Mouse (Mus musculus) megakaryocyte, embryonic 14.5 days (primary cell): ENCODE results near the gene Pacs1.

ENCODE experiments used
- FLI1 ChIP-seq: IDR thresholded peaks from 2 replicates; pipeline ENCODE4 v1.6.1; 2012; ENCODE audit warnings: low read length, inconsistent platforms, mixed read lengths
- GATA1 ChIP-seq: IDR thresholded peaks from 3 replicates; pipeline ENCODE4 v1.6.1; 2012; ENCODE audit warnings: mixed read lengths, low read length, inconsistent platforms, borderline replicate concordance

DNA sequence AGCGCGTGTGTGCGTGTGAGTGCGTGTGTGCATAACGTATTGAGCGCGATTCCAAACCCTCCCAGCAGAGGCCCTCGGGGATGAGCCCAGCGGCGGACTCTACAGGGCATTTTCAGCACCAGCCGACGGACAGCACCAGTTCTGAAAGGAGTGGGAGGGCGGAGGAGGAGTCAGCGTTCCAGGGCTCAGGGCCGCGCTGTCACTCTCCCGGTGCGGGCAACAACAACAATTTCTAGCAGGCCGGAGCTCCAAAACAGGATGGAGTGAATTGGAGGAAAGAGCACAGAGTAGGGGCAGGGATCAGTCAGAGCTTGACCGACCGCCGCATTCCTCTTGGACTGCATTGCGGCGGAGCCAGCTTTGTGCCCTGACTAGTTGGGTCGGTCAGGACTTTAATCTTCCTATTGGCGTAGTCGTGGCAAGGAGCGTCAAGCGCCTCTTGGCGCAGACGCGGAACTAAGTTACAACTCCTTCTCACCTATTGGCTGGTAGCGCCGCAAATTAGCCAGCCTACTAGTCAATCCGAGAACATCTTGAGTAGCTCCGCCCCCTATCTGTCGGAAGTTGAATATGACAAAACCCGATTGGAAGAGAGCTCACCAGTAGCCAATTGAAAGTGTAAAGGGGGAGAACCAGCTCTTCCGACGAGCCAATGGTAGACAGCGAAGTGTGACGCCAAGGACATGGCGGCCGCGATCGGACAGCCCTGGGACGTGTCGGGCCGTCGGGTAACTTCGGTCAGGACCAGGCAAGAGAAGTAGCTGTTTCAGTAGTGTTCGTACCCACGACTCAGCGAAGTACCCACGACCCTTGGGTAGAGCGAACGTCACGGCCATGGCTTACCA lies 184.8 kb downstream of the Pacs1 start, which contains the start of gene Yif1a:
- no peak for TF ChIP-seq GATA1
- TF ChIP-seq FLI1, result no peak
